Mouse (Mus musculus) midbrain, embryonic 12.5 days (tissue): ENCODE data around the gene Thy1. TPM values are rescaled to one million over a fixed set of nuclear protein-coding genes. Genes with fewer than 3 reads are reported as not detected.

ENCODE experiments used
- ATAC-seq: fragments of 200-750 bp; cut with Nextera tagmentation; 2 replicates; pipeline ENCODE4 v1.8.0; 2017; ENCODE audit warnings: low read depth, moderate TSS enrichment, moderate library complexity; ENCODE audit not compliant: low FRiP score
- H3K27ac ChIP-seq: fragments of 300-500 bp; sonication (generic); replicated peaks from 2 replicates; pipeline ENCODE4 v1.5.1; 2016; ENCODE audit warnings: mild to moderate bottlenecking
- H3K27me3 ChIP-seq: fragments of 300-500 bp; sonication (generic); 2 replicates; pipeline ENCODE4 v1.6.1; 2016; ENCODE audit warnings: mild to moderate bottlenecking
- H3K36me3 ChIP-seq: fragments of 300-500 bp; sonication (generic); 2 replicates; pipeline ENCODE4 v1.6.1; 2016
- H3K4me1 ChIP-seq: fragments of 300-500 bp; sonication (generic); 2 replicates; pipeline ENCODE4 v1.6.1; 2016
- H3K4me2 ChIP-seq: fragments of 300-500 bp; sonication (generic); replicated peaks from 2 replicates; pipeline ENCODE4 v1.6.1; 2016; ENCODE audit warnings: mild to moderate bottlenecking, moderate library complexity
- H3K4me3 ChIP-seq: fragments of 300-500 bp; sonication (generic); 2 replicates; pipeline ENCODE4 v1.5.1; 2016; ENCODE audit warnings: mild to moderate bottlenecking
- H3K9ac ChIP-seq: fragments of 300-500 bp; sonication (generic); replicated peaks from 2 replicates; pipeline ENCODE4 v1.6.1; 2016; ENCODE audit warnings: mild to moderate bottlenecking, moderate library complexity
- H3K9me3 ChIP-seq: fragments of 300-500 bp; sonication (generic); 2 replicates; pipeline ENCODE4 v1.6.1; 2016; ENCODE audit warnings: mild to moderate bottlenecking
- WGBS: fragments of 180-500 bp; shearing (Covaris S2); methylation state at CpG from one replicate; pipeline ENCODE4 v1.1.7; 2016; 5-methylcytosine and 5-hydroxymethylcytosine counted together
- polyA plus RNA-seq: library from polyadenylated mRNA; unstranded; fragments of >200 nt; fragmentation: Nextera tagmentation; extraction: Ambion mirVana; gene quantifications from 2 replicates; pipeline ENCODE4 v1.2.1, GENCODE M21; 2016

Thy1 gene
- polyA plus RNA-seq, 1 experiment from 2014 or later = not detected

GRCm38 (mm10) chr9:44049381-44050165 is 6.4 kb downstream of the Thy1 start:
- Histone ChIP-seq H3K27ac (no peak overlapping the region), H3K4me1 (no peaks in the 10 kb centered on the region), H3K4me3 (no peak overlapping the region), H3K27me3 (peaks cover 21% of the 10 kb centered on the region), H3K36me3 (no peaks in the 10 kb centered on the region), H3K9ac (no peak overlapping the region), H3K4me2 (no peak overlapping the region), H3K9me3 (no peaks in the 10 kb centered on the region)
- WGBS = 88% methylated on average over 8 of the region's 8 CpGs
- ATAC-seq = no peak

- no peaks in the 10 kb centered on the region for H3K4me1 ChIP-seq
- peaks cover 5% of the 10 kb centered on the region; the same call in 1 of the 2 replicates for H3K27me3 ChIP-seq
- 0 out of 2 replicates have a peak, but pooled peaks cover 6% of the 10 kb centered on the region for H3K9me3 ChIP-seq
- no peak overlapping the region for H3K9ac ChIP-seq
- H3K4me2 ChIP-seq = no peak overlapping the region
- no peak overlapping the region for H3K4me3 ChIP-seq
- WGBS = 65% methylated on average over 3 of the region's 3 CpGs
- ATAC-seq = no peak
- H3K36me3 ChIP-seq = no peaks in the 10 kb centered on the region
- H3K27ac ChIP-seq = no peak overlapping the region
Measured at GRCm38 (mm10) chr9:44052855-44053254, 9.7 kb downstream of the Thy1 start.

- no peak for ATAC-seq
- Histone ChIP-seq H3K36me3 (no peaks in the 10 kb centered on the region), H3K9ac (no peak overlapping the region), H3K4me1 (no peaks in the 10 kb centered on the region), H3K27ac (no peak overlapping the region), H3K4me3 (no peak overlapping the region), H3K9me3 (0 out of 2 replicates have a peak, but pooled peaks cover 6% of the 10 kb centered on the region), H3K27me3 (peaks cover 8% of the 10 kb centered on the region; the same call in 1 of the 2 replicates), H3K4me2 (no peak overlapping the region)
- 82% methylated on average over 1 of the region's 1 CpGs for WGBS
Measured at GRCm38 (mm10) chr9:44053936-44054335, 10.8 kb downstream of the Thy1 start.

DNA sequence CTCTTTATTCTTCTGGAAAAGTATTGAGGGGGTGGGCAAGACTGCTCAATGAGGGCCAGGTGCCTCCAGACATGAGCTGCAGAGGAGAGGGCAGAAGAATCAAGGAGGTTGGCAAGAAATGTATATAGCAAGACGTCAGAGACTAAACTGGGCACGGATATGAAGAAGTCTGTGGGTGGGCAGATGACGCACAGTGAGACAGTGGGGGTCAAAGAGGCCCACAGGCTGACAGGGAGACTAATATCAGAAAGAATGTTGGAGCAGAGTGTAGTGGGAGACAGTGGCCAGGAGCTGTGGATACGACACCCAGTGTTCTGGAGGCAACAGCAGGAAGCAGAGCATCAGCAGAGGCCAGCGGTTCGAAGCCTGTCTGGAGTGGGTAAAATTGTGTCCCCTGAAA is 15.4 kb downstream of the Thy1 start:
- no peaks in the 10 kb centered on the region for H3K4me1 ChIP-seq
- no peak overlapping the region for H3K4me3 ChIP-seq
- 0 out of 2 replicates have a peak, but pooled peaks cover 6% of the 10 kb centered on the region for H3K9me3 ChIP-seq
- no peak for ATAC-seq
- WGBS = 86% methylated on average over 6 of the region's 6 CpGs
- no peak overlapping the region for H3K9ac ChIP-seq
- H3K4me2 ChIP-seq = no peak overlapping the region
- 0 out of 2 replicates have a peak, but pooled peaks cover 8% of the 10 kb centered on the region for H3K27me3 ChIP-seq
- H3K36me3 ChIP-seq = no peaks in the 10 kb centered on the region
- H3K27ac ChIP-seq = no peak overlapping the region

DNA sequence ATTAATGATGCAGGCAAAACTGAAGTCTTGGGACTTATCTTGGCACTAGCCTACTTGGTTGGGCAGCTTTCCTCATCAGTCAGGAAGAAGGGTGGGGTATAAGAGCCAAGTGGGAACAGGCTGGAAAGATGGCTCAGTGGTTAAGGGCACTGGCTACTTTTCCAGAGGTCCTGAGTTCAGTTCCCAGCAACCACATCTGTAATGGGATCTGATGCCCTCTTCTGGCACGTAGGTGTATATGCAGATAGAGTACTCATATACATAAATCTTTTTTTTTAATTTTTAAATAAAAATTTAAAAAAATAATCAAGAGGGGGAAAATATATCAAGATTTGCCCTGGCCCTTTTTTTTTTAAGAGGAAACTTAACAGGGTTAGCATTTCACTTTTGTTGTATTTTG is 22.0 kb downstream of the Thy1 start:
- H3K27ac ChIP-seq = no peak overlapping the region
- no peak overlapping the region for H3K9ac ChIP-seq
- H3K4me2 ChIP-seq = no peak overlapping the region
- H3K9me3 ChIP-seq = no peaks in the 10 kb centered on the region
- WGBS = 35% methylated on average over 1 of the region's 1 CpGs
- no peaks in the 10 kb centered on the region for H3K36me3 ChIP-seq
- no peak for ATAC-seq
- no peak overlapping the region for H3K4me3 ChIP-seq
- H3K27me3 ChIP-seq = peaks cover 16% of the 10 kb centered on the region
- H3K4me1 ChIP-seq = peaks cover 12% of the 10 kb centered on the region

- Histone ChIP-seq H3K4me3 (peak within 1 kb of the TSS; percentile 46), H3K27ac (no peak within 1 kb of the TSS), H3K9ac (peak within 1 kb of the TSS; percentile 45; the same call in 1 of the 2 replicates), H3K9me3 (no peaks in the 10 kb centered on the region), H3K36me3 (no peaks in the 10 kb centered on the region), H3K4me1 (peaks cover 26% of the 10 kb centered on the region), H3K4me2 (peak within 1 kb of the TSS; percentile 85), H3K27me3 (peaks cover 24% of the 10 kb centered on the region)
- peak; percentile 96 for ATAC-seq
- WGBS = under 1% methylated on average over 38 of the region's 38 CpGs
Measured at GRCm38 (mm10) chr9:44066785-44067225, 23.6 kb downstream of the Thy1 start, which contains the start of gene Usp2. Gene Usp2, plus strand, starts transcription at chr9:44067021.

GRCm38 (mm10) chr9:44067241-44067959 is 24.2 kb downstream of the Thy1 start:
- 10% methylated on average over 15 of the region's 15 CpGs for WGBS
- Histone ChIP-seq H3K36me3 (no peaks in the 10 kb centered on the region), H3K27ac (no peak overlapping the region), H3K9ac (peak overlapping the region; percentile 45; the same call in 1 of the 2 replicates), H3K4me2 (peak overlapping the region; percentile 85), H3K4me3 (peak overlapping the region; percentile 46), H3K4me1 (peaks cover 32% of the 10 kb centered on the region), H3K9me3 (no peaks in the 10 kb centered on the region), H3K27me3 (peaks cover 24% of the 10 kb centered on the region)
- ATAC-seq = no peak

DNA sequence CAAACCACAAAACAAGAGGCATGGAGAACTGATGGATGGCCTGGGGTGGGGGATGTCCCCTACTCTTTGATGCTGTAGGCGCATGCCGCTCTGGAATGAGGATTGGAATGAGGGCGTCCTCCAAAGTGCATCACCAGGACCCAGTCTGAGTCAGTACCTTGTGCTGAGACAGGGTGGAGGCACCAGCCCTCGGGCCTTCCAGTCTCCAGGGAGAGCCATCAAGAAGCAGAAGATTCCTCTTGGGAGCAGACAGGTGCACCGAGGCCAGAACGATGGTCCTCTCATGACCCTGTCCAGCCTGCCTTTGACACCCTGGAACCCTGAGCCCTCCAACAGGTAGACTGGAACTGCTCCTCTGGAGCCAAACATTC is 24.8 kb downstream of the Thy1 start:
- Histone ChIP-seq H3K9ac (no peak overlapping the region), H3K4me2 (no peak overlapping the region), H3K4me3 (no peak overlapping the region), H3K4me1 (peaks cover 37% of the 10 kb centered on the region), H3K27ac (no peak overlapping the region), H3K36me3 (no peaks in the 10 kb centered on the region), H3K9me3 (no peaks in the 10 kb centered on the region), H3K27me3 (peaks cover 24% of the 10 kb centered on the region)
- no peak for ATAC-seq
- WGBS = 89% methylated on average over 6 of the region's 6 CpGs

DNA sequence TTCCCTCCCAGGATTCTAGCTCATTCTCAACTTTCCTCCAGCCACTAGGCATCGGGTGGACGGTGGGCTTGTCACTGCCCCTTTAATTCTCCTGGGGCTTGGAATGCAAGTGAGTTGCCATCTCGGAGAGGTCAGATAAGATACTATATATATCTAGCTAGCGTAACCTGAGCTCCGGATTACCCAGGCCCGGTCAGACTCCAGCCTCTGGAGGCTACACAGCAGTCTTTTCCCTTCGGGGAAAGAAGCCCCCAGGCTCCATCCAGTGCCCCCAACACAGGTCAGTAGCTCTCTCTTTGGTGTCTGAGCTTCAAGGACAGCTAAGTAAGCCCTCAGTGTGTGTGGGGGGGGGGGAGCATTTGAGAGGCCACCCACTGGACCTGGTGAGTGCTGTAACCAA is 26.1 kb downstream of the Thy1 start:
- Histone ChIP-seq H3K27me3 (peaks cover 24% of the 10 kb centered on the region), H3K4me1 (peaks cover 45% of the 10 kb centered on the region), H3K4me2 (no peak overlapping the region), H3K9me3 (no peaks in the 10 kb centered on the region), H3K4me3 (no peak overlapping the region), H3K36me3 (no peaks in the 10 kb centered on the region), H3K27ac (no peak overlapping the region), H3K9ac (no peak overlapping the region)
- WGBS = 32% methylated on average over 7 of the region's 7 CpGs
- ATAC-seq = no peak

DNA sequence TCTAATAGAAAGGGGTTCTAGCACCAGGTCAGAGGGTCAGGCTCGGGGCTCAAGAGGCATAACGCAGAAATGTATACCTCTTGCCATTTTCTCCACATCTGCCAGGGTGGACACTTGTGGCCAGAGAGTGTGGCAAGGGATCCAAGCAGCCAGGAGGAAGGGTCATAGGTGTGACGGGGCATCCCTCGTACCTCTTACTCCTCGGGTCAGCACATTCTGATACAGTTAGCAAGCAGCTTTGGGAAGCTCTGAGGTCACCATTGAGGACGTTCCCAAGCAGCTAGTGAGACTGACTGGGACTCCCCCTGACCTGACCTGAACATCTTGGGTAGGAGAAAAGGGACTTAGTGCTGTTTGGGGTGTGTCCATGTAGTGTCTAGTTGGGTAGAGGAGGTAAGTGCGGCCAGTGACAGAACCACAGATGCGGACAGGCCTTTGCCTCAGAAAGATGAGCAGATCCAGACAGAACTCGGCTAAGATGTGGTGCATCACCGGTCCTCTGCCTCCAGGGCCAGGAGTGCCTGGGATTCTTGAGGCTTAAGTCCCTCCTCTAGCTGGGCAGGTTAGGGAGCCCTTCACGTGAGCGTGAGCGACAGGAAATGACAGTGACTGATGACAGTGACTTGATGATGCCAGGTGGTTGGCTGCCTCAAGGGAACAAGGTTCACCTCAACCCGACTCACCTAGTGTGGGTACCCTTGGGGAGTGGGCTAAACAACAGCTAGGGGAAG is 27.1 kb downstream of the Thy1 start:
- Histone ChIP-seq H3K4me2 (no peak overlapping the region), H3K4me3 (no peak overlapping the region), H3K9ac (no peak overlapping the region), H3K9me3 (no peaks in the 10 kb centered on the region), H3K36me3 (no peaks in the 10 kb centered on the region), H3K27me3 (peaks cover 29% of the 10 kb centered on the region), H3K27ac (no peak overlapping the region), H3K4me1 (peaks cover 45% of the 10 kb centered on the region)
- no peak for ATAC-seq
- WGBS = 74% methylated on average over 14 of the region's 14 CpGs

GRCm38 (mm10) chr9:44070844-44071231 is 27.7 kb downstream of the Thy1 start:
- Histone ChIP-seq H3K27ac (no peak overlapping the region), H3K4me1 (peaks cover 45% of the 10 kb centered on the region), H3K9ac (no peak overlapping the region), H3K36me3 (no peaks in the 10 kb centered on the region), H3K4me3 (no peak overlapping the region), H3K27me3 (peaks cover 29% of the 10 kb centered on the region), H3K9me3 (no peaks in the 10 kb centered on the region), H3K4me2 (no peak overlapping the region)
- WGBS = 53% methylated on average over 8 of the region's 8 CpGs
- no peak for ATAC-seq
